22 mouse cellular contexts compared by ENCODE assay signal in genomic region chr5:14107365-14107764, GRCm38 (mm10).
DNase-seq lines count a peak whose midpoint lies in the region; ATAC-seq and TF ChIP-seq lines count a peak whose summit lies in the region.
"Had no signal": no experiment of that assay in that cellular context is flagged by ENCODE, and none has a peak within 500 bp of the region (broad histone marks: within the 10 kb centered on the region; RNA-seq: fewer than 3 reads in every experiment).

No protein-coding gene starts in this region.

- H3K27ac ChIP-seq in lung, embryonic 15.5 days, result no peak overlapping the region
- H3K27ac ChIP-seq in lung, postnatal 0 days (ENCODE audit: low read length), result no peak overlapping the region
- no peak overlapping the region for H3K27ac ChIP-seq in midbrain, embryonic 11.5 days (ENCODE audit: low read depth, low read length)
- H3K27ac ChIP-seq in midbrain, embryonic 13.5 days, result no peak overlapping the region
- H3K27ac ChIP-seq: embryonic facial prominence, embryonic 10.5 days; embryonic facial prominence, embryonic 12.5 days; forebrain, embryonic 13.5 days; forebrain, embryonic 15.5 days had no signal

- no peak overlapping the region for H3K4me2 ChIP-seq in lung, embryonic 15.5 days
- no peak overlapping the region for H3K4me2 ChIP-seq in lung, postnatal 0 days (replicated peaks; ENCODE audit: low read depth, low read length)
- H3K4me2 ChIP-seq in midbrain, embryonic 11.5 days, result no peak overlapping the region
- H3K4me2 ChIP-seq in midbrain, embryonic 13.5 days (replicated peaks), result no peak overlapping the region
- H3K4me2 ChIP-seq: embryonic facial prominence, embryonic 12.5 days; forebrain, embryonic 13.5 days; forebrain, embryonic 15.5 days had no signal

- no peaks in the 10 kb centered on the region for H3K36me3 ChIP-seq in lung, embryonic 15.5 days
- H3K36me3 ChIP-seq in lung, postnatal 0 days (ENCODE audit: insufficient read depth, low read length), result no peaks in the 10 kb centered on the region
- no peaks in the 10 kb centered on the region for H3K36me3 ChIP-seq in midbrain, embryonic 11.5 days (ENCODE audit: control insufficient read depth, insufficient read depth, low read length)
- no peaks in the 10 kb centered on the region for H3K36me3 ChIP-seq in midbrain, embryonic 13.5 days
- H3K36me3 ChIP-seq: embryonic facial prominence, embryonic 10.5 days; embryonic facial prominence, embryonic 12.5 days; forebrain, embryonic 15.5 days had no signal

- no peak for DNase-seq in lung, adult 2 months
- DNase-seq in lung, postnatal 0 days (ENCODE audit: low spot score), result peak; percentile 46
- DNase-seq in lung, postnatal 14 days, result no peak
- DNase-seq in midbrain, embryonic 11.5 days (ENCODE audit: low spot score, missing footprints), result peak; percentile 31
- peak; percentile 7 for DNase-seq in lung, postnatal 36 days
- DNase-seq in urinary bladder, postnatal 14 days (ENCODE audit: low spot score), result no peak
- DNase-seq: adrenal gland, adult 8-10 months; adrenal gland, postnatal 14 days; adrenal gland, postnatal 36 days; cerebellum, adult 11-12 months; cerebellum, adult 2 months; cerebellum, adult 9-10 months; cerebellum, postnatal 10 days; cerebellum, postnatal 25 days had no signal

- TF ChIP-seq CTCF in lung, adult 2 months (IDR thresholded peaks at IDR 0.05; ENCODE audit: insufficient read depth, low read length), result no peak
- no peak for TF ChIP-seq CTCF in lung, postnatal 0 days (IDR thresholded peaks at IDR 0.05)

- peak; percentile 94 for TF ChIP-seq EP300 in lung, postnatal 0 days (IDR thresholded peaks at IDR 0.05)

- no peak overlapping the region for H3K4me3 ChIP-seq in lung, embryonic 15.5 days
- H3K4me3 ChIP-seq in lung, adult 2 months (replicated peaks; ENCODE audit: extremely low read depth, low read depth, low read length), result no peak overlapping the region
- no peak overlapping the region for H3K4me3 ChIP-seq in lung, postnatal 0 days (ENCODE audit: low read depth, low read length)
- no peak overlapping the region for H3K4me3 ChIP-seq in midbrain, embryonic 11.5 days (ENCODE audit: low read depth, low read length)
- no peak overlapping the region for H3K4me3 ChIP-seq in midbrain, embryonic 13.5 days (replicated peaks)
- H3K4me3 ChIP-seq: embryonic facial prominence, embryonic 10.5 days; embryonic facial prominence, embryonic 12.5 days; forebrain, embryonic 13.5 days; forebrain, embryonic 15.5 days had no signal

- no peak overlapping the region for H3K9ac ChIP-seq in lung, embryonic 15.5 days
- H3K9ac ChIP-seq in lung, postnatal 0 days (replicated peaks; ENCODE audit: low read depth), result no peak overlapping the region
- H3K9ac ChIP-seq in midbrain, embryonic 11.5 days (ENCODE audit: low read length), result no peak overlapping the region
- no peak overlapping the region for H3K9ac ChIP-seq in midbrain, embryonic 13.5 days (replicated peaks)
- H3K9ac ChIP-seq: embryonic facial prominence, embryonic 12.5 days; forebrain, embryonic 13.5 days; forebrain, embryonic 15.5 days had no signal

- H3K4me1 ChIP-seq in lung, embryonic 15.5 days, result no peaks in the 10 kb centered on the region
- H3K4me1 ChIP-seq in lung, adult 2 months (ENCODE audit: control insufficient read depth, insufficient read depth, low read length), result no peaks in the 10 kb centered on the region
- no peaks in the 10 kb centered on the region for H3K4me1 ChIP-seq in lung, postnatal 0 days (ENCODE audit: insufficient read depth, low read depth, low read length)
- no peaks in the 10 kb centered on the region for H3K4me1 ChIP-seq in midbrain, embryonic 11.5 days (ENCODE audit: control insufficient read depth, insufficient read depth, low read length)
- no peaks in the 10 kb centered on the region for H3K4me1 ChIP-seq in midbrain, embryonic 13.5 days (replicated peaks)
- H3K4me1 ChIP-seq: embryonic facial prominence, embryonic 10.5 days; embryonic facial prominence, embryonic 12.5 days; forebrain, embryonic 13.5 days; forebrain, embryonic 15.5 days had no signal

- 40% methylated on average over 4 of the region's 4 CpGs for WGBS in lung, embryonic 15.5 days
- 54% methylated on average over 4 of the region's 4 CpGs for WGBS in lung, adult 2 months
- WGBS in lung, postnatal 0 days, result 51% methylated on average over 4 of the region's 4 CpGs
- 82% methylated on average over 4 of the region's 4 CpGs for WGBS in midbrain, embryonic 11.5 days
- 73% methylated on average over 4 of the region's 4 CpGs for WGBS in midbrain, embryonic 13.5 days

- no peaks in the 10 kb centered on the region for H3K9me3 ChIP-seq in lung, embryonic 15.5 days
- no peaks in the 10 kb centered on the region for H3K9me3 ChIP-seq in lung, postnatal 0 days (ENCODE audit: low read length)
- no peaks in the 10 kb centered on the region for H3K9me3 ChIP-seq in midbrain, embryonic 11.5 days (ENCODE audit: control insufficient read depth, low read length)
- no peaks in the 10 kb centered on the region for H3K9me3 ChIP-seq in midbrain, embryonic 13.5 days
- H3K9me3 ChIP-seq: embryonic facial prominence, embryonic 10.5 days; embryonic facial prominence, embryonic 12.5 days; forebrain, embryonic 13.5 days; forebrain, embryonic 15.5 days had no signal

- peak; percentile 59; the same call in 1 of the 2 replicates for ATAC-seq in lung, embryonic 15.5 days (ENCODE audit: borderline replicate concordance, extremely low read depth, low FRiP score, low TSS enrichment)
- ATAC-seq in lung, postnatal 0 days, result peak; percentile 65
- no peak for ATAC-seq in midbrain, embryonic 11.5 days (ENCODE audit: low FRiP score)
- no peak for ATAC-seq in midbrain, embryonic 13.5 days
- ATAC-seq: activated CD4-positive, CD25-positive, alpha-beta regulatory T cell, adult 4 months; forebrain, embryonic 13.5 days; forebrain, embryonic 15.5 days; Patski had no signal

- no peaks in the 10 kb centered on the region for H3K27me3 ChIP-seq in lung, embryonic 15.5 days
- no peaks in the 10 kb centered on the region for H3K27me3 ChIP-seq in lung, postnatal 0 days (replicated peaks; ENCODE audit: insufficient read depth, low read length)
- H3K27me3 ChIP-seq in midbrain, embryonic 11.5 days (ENCODE audit: control insufficient read depth, insufficient read depth, low read length), result no peaks in the 10 kb centered on the region
- H3K27me3 ChIP-seq in midbrain, embryonic 13.5 days, result no peaks in the 10 kb centered on the region
- H3K27me3 ChIP-seq: embryonic facial prominence, embryonic 12.5 days; forebrain, embryonic 13.5 days; forebrain, embryonic 15.5 days; Patski had no signal

- TF ChIP-seq POLR2A in lung, adult 2 months (IDR thresholded peaks at IDR 0.05; ENCODE audit: borderline replicate concordance, extremely low read depth, low read depth, low read length), result no peak

Comparison
In these comparisons a context has a peak if more than half of its experiments do, and no peak if none do; other contexts are left out.
1. DNase-seq: peak in lung, postnatal 0 days (single experiment), midbrain, embryonic 11.5 days (single experiment) and lung, postnatal 36 days (single experiment); none in lung, adult 2 months (single experiment), lung, postnatal 14 days (single experiment) and urinary bladder, postnatal 14 days (single experiment).
2. ATAC-seq: peak in lung, embryonic 15.5 days (single experiment) and lung, postnatal 0 days (single experiment); none in midbrain, embryonic 11.5 days (single experiment) and midbrain, embryonic 13.5 days (single experiment).